In the genomic region with DNA sequence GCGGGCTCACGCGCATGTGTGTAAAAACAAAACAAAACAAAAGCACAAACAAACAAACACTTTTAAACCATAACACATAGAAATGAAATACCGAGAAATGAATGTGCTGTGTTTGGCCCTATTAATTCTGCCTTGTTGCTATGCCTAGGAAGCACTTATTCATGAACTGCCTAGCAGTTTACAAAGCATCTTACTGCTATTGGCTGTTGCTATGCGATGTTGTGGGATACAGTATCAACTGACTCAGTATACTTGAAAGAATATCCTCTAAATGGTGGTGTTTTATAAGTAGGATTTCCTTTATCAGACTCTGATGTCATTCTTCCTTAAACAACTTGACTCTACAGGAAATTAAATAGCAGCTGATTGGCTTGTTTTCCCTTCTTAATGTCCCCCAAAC, we compare ENCODE assay signal across 22 mouse cellular contexts.
DNase-seq lines count a peak whose midpoint lies in the region; ATAC-seq and TF ChIP-seq lines count a peak whose summit lies in the region.
"Had no signal": no experiment of that assay in that cellular context is flagged by ENCODE, and none has a peak within 500 bp of the region (broad histone marks: within the 10 kb centered on the region; RNA-seq: fewer than 3 reads in every experiment).

No protein-coding gene starts in this region.

- H3K27ac ChIP-seq in forebrain, embryonic 13.5 days, result no peak overlapping the region
- no peak overlapping the region for H3K27ac ChIP-seq in forebrain, embryonic 11.5 days (ENCODE audit: low read depth, low read length)
- H3K27ac ChIP-seq in forebrain, embryonic 14.5 days (ENCODE audit: low read depth, low read length), result no peak overlapping the region
- no peak overlapping the region for H3K27ac ChIP-seq in forebrain, embryonic 12.5 days
- H3K27ac ChIP-seq in forebrain, embryonic 16.5 days (ENCODE audit: low read length), result no peak overlapping the region
- H3K27ac ChIP-seq in forebrain, embryonic 10.5 days, result no peak overlapping the region
- no peak overlapping the region for H3K27ac ChIP-seq in forebrain, postnatal 0 days (ENCODE audit: low read depth, low read length)
- H3K27ac ChIP-seq in forebrain, embryonic 15.5 days (replicated peaks), result no peak overlapping the region

- ATAC-seq in forebrain, embryonic 13.5 days, result peak; percentile 73; the same call in 1 of the 2 replicates
- no peak for ATAC-seq in forebrain, embryonic 11.5 days (replicated peaks; ENCODE audit: low FRiP score)
- ATAC-seq in forebrain, embryonic 14.5 days, result peak; percentile 64; the same call in 1 of the 2 replicates
- no peak for ATAC-seq in forebrain, embryonic 12.5 days (ENCODE audit: low FRiP score)
- peak; percentile 68 for ATAC-seq in forebrain, embryonic 16.5 days
- ATAC-seq in forebrain, postnatal 0 days, result peak; percentile 59; the same call in 1 of the 2 replicates
- ATAC-seq in forebrain, embryonic 15.5 days (replicated peaks), result no peak
- ATAC-seq: activated CD4-positive, CD25-positive, alpha-beta regulatory T cell, adult 4 months; CD4-positive, CD25-positive, alpha-beta regulatory T cell, adult 4 months; Patski had no signal

- no peak overlapping the region for H3K4me3 ChIP-seq in forebrain, embryonic 13.5 days
- H3K4me3 ChIP-seq in forebrain, embryonic 11.5 days (ENCODE audit: low read depth, low read length), result no peak overlapping the region
- H3K4me3 ChIP-seq in forebrain, embryonic 14.5 days (ENCODE audit: low read depth, low read length), result no peak overlapping the region
- H3K4me3 ChIP-seq in forebrain, embryonic 12.5 days (replicated peaks), result no peak overlapping the region
- no peak overlapping the region for H3K4me3 ChIP-seq in forebrain, embryonic 16.5 days (replicated peaks; ENCODE audit: low read length)
- no peak overlapping the region for H3K4me3 ChIP-seq in forebrain, embryonic 10.5 days
- H3K4me3 ChIP-seq in forebrain, postnatal 0 days (ENCODE audit: low read depth, low read length), result no peak overlapping the region
- no peak overlapping the region for H3K4me3 ChIP-seq in forebrain, embryonic 15.5 days

- 83% methylated on average over 5 of the region's 5 CpGs for WGBS in forebrain, embryonic 13.5 days
- WGBS in forebrain, embryonic 11.5 days, result 96% methylated on average over 5 of the region's 5 CpGs
- 87% methylated on average over 5 of the region's 5 CpGs for WGBS in forebrain, embryonic 14.5 days
- WGBS in forebrain, embryonic 12.5 days, result 92% methylated on average over 5 of the region's 5 CpGs
- 76% methylated on average over 5 of the region's 5 CpGs for WGBS in forebrain, embryonic 16.5 days
- 96% methylated on average over 5 of the region's 5 CpGs for WGBS in forebrain, embryonic 10.5 days
- WGBS in forebrain, postnatal 0 days, result 79% methylated on average over 5 of the region's 5 CpGs
- WGBS in forebrain, embryonic 15.5 days, result 82% methylated on average over 5 of the region's 5 CpGs

- H3K9me3 ChIP-seq in forebrain, embryonic 13.5 days (replicated peaks), result no peaks in the 10 kb centered on the region
- no peaks in the 10 kb centered on the region for H3K9me3 ChIP-seq in forebrain, embryonic 11.5 days (ENCODE audit: control insufficient read depth, low read length)
- H3K9me3 ChIP-seq in forebrain, embryonic 14.5 days (replicated peaks; ENCODE audit: control insufficient read depth, low read length), result no peaks in the 10 kb centered on the region
- H3K9me3 ChIP-seq in forebrain, embryonic 12.5 days, result no peaks in the 10 kb centered on the region
- no peaks in the 10 kb centered on the region for H3K9me3 ChIP-seq in forebrain, embryonic 16.5 days (ENCODE audit: control insufficient read depth, low read length)
- H3K9me3 ChIP-seq in forebrain, embryonic 10.5 days, result no peaks in the 10 kb centered on the region
- no peaks in the 10 kb centered on the region for H3K9me3 ChIP-seq in forebrain, postnatal 0 days (ENCODE audit: low read length)
- H3K9me3 ChIP-seq in forebrain, embryonic 15.5 days, result no peaks in the 10 kb centered on the region
- H3K9me3 ChIP-seq: G1E had no signal

- no peaks in the 10 kb centered on the region for H3K27me3 ChIP-seq in forebrain, embryonic 13.5 days
- no peaks in the 10 kb centered on the region for H3K27me3 ChIP-seq in forebrain, embryonic 11.5 days (ENCODE audit: control insufficient read depth, insufficient read depth, low read length)
- H3K27me3 ChIP-seq in forebrain, embryonic 14.5 days (replicated peaks; ENCODE audit: control insufficient read depth, insufficient read depth, low read length), result no peaks in the 10 kb centered on the region
- H3K27me3 ChIP-seq in forebrain, embryonic 12.5 days, result no peaks in the 10 kb centered on the region
- H3K27me3 ChIP-seq in forebrain, embryonic 16.5 days (replicated peaks; ENCODE audit: control insufficient read depth, insufficient read depth, low read length), result no peaks in the 10 kb centered on the region
- H3K27me3 ChIP-seq in forebrain, embryonic 10.5 days (ENCODE audit: poor library complexity, severe bottlenecking), result no peaks in the 10 kb centered on the region
- no peaks in the 10 kb centered on the region for H3K27me3 ChIP-seq in forebrain, postnatal 0 days (ENCODE audit: insufficient read depth, low read length)
- H3K27me3 ChIP-seq in forebrain, embryonic 15.5 days, result no peaks in the 10 kb centered on the region
- H3K27me3 ChIP-seq: CH12.LX, Patski had no signal

- no peak overlapping the region for H3K9ac ChIP-seq in forebrain, embryonic 13.5 days
- H3K9ac ChIP-seq in forebrain, embryonic 11.5 days (ENCODE audit: low read length), result no peak overlapping the region
- H3K9ac ChIP-seq in forebrain, embryonic 14.5 days (ENCODE audit: low read length), result no peak overlapping the region
- H3K9ac ChIP-seq in forebrain, embryonic 12.5 days, result no peak overlapping the region
- H3K9ac ChIP-seq in forebrain, embryonic 16.5 days (replicated peaks; ENCODE audit: low read depth, low read length), result no peak overlapping the region
- no peak overlapping the region for H3K9ac ChIP-seq in forebrain, postnatal 0 days
- H3K9ac ChIP-seq in forebrain, embryonic 15.5 days (replicated peaks), result no peak overlapping the region

- no peak for TF ChIP-seq CTCF in forebrain, postnatal 0 days (IDR thresholded peaks at IDR 0.05; ENCODE audit: low read depth)

- no peaks in the 10 kb centered on the region for H3K36me3 ChIP-seq in forebrain, embryonic 13.5 days (ENCODE audit: poor library complexity, severe bottlenecking)
- H3K36me3 ChIP-seq in forebrain, embryonic 11.5 days (ENCODE audit: control insufficient read depth, insufficient read depth, low read length), result no peaks in the 10 kb centered on the region
- H3K36me3 ChIP-seq in forebrain, embryonic 14.5 days (ENCODE audit: control insufficient read depth, insufficient read depth, low read length), result no peaks in the 10 kb centered on the region
- no peaks in the 10 kb centered on the region for H3K36me3 ChIP-seq in forebrain, embryonic 12.5 days (replicated peaks)
- H3K36me3 ChIP-seq in forebrain, embryonic 16.5 days (ENCODE audit: control insufficient read depth, insufficient read depth), result no peaks in the 10 kb centered on the region
- H3K36me3 ChIP-seq in forebrain, embryonic 10.5 days (replicated peaks), result no peaks in the 10 kb centered on the region
- H3K36me3 ChIP-seq in forebrain, postnatal 0 days (ENCODE audit: insufficient read depth), result no peaks in the 10 kb centered on the region
- H3K36me3 ChIP-seq in forebrain, embryonic 15.5 days, result no peaks in the 10 kb centered on the region
- H3K36me3 ChIP-seq: G1E had no signal

- H3K4me2 ChIP-seq in forebrain, embryonic 13.5 days, result no peak overlapping the region
- no peak overlapping the region for H3K4me2 ChIP-seq in forebrain, embryonic 11.5 days (ENCODE audit: low read depth, low read length, severe bottlenecking)
- H3K4me2 ChIP-seq in forebrain, embryonic 14.5 days (ENCODE audit: low read length), result no peak overlapping the region
- H3K4me2 ChIP-seq in forebrain, embryonic 12.5 days, result no peak overlapping the region
- H3K4me2 ChIP-seq in forebrain, embryonic 16.5 days (ENCODE audit: low read length), result no peak overlapping the region
- no peak overlapping the region for H3K4me2 ChIP-seq in forebrain, postnatal 0 days (ENCODE audit: low read depth)
- no peak overlapping the region for H3K4me2 ChIP-seq in forebrain, embryonic 15.5 days (replicated peaks)

- H3K4me1 ChIP-seq in forebrain, embryonic 13.5 days, result peaks cover 19% of the 10 kb centered on the region
- H3K4me1 ChIP-seq in forebrain, embryonic 11.5 days (replicated peaks; ENCODE audit: control insufficient read depth, insufficient read depth, low read length), result no peaks in the 10 kb centered on the region
- peaks cover 10% of the 10 kb centered on the region; the same call in 1 of the 2 replicates for H3K4me1 ChIP-seq in forebrain, embryonic 14.5 days (ENCODE audit: control insufficient read depth, insufficient read depth, low read length)
- H3K4me1 ChIP-seq in forebrain, embryonic 12.5 days, result peaks cover 5% of the 10 kb centered on the region; the same call in 1 of the 2 replicates
- H3K4me1 ChIP-seq in forebrain, embryonic 16.5 days (replicated peaks; ENCODE audit: control insufficient read depth, insufficient read depth, low read length), result peaks cover 4% of the 10 kb centered on the region; the same call in 1 of the 2 replicates
- 0 out of 2 replicates have a peak, but pooled peaks cover 5% of the 10 kb centered on the region for H3K4me1 ChIP-seq in forebrain, embryonic 10.5 days
- no peaks in the 10 kb centered on the region; the same call in 1 of the 2 replicates for H3K4me1 ChIP-seq in forebrain, postnatal 0 days (ENCODE audit: insufficient read depth)
- peaks cover 22% of the 10 kb centered on the region; the same call in 1 of the 2 replicates for H3K4me1 ChIP-seq in forebrain, embryonic 15.5 days

- DNase-seq in forebrain, embryonic 11.5 days (ENCODE audit: low spot score), result no peak
- no peak for DNase-seq in forebrain, embryonic 14.5 days (ENCODE audit: low spot score)
- DNase-seq in forebrain, embryonic 10.5 days (ENCODE audit: extremely low spot score, low spot score), result no peak
- no peak for DNase-seq in forebrain, postnatal 0 days
- DNase-seq: adrenal gland, adult 2 months; adrenal gland, adult 8-10 months; adrenal gland, postnatal 10 days; adrenal gland, postnatal 14 days; adrenal gland, postnatal 25 days; adrenal gland, postnatal 36 days; B cell, adult 2 months; cerebellum, adult 11 months; cerebellum, adult 11-12 months had no signal

Comparison
In these comparisons a context has a peak if more than half of its experiments do, and no peak if none do; other contexts are left out.
1. ATAC-seq: peak in forebrain, embryonic 13.5 days (single experiment), forebrain, embryonic 14.5 days (single experiment), forebrain, embryonic 16.5 days (single experiment) and forebrain, postnatal 0 days (single experiment); none in forebrain, embryonic 11.5 days (single experiment), forebrain, embryonic 12.5 days (single experiment) and forebrain, embryonic 15.5 days (single experiment).